Comparison of ENCODE assay signal across 9 mouse cellular contexts in the genomic region with DNA sequence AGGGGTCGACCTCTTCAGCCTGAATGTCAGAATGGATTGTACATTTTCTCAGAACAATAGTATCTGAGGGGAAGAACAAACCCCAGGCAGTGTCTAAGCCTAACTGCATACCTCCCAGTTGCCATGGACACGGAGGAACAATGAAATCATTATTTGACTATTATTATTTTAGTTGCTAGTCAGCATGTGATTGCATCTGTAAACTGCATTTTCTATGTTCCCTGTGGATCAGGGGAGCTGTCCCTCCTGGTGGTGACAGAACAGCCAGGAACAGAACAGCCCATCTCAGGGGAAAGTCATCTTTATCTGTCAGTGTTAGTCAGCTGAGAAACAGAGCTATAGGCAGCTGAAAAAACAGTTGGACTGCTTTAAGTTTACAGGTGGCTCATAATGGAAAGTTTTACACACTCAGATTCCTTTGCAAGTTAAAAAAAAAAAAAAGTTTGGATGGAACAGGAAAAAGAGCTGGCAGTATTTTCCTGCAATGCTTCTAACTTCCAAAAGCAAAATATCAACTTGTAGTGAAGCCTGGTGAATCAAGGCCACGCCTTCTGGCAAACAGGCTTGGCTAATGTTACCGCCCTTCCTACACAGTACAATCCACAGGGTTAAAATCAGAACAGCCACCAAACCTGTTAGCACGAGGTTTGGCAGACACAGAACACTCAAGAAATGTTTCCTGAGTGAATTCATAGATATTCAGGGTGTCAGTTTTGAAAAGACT. TPM values are rescaled to one million over a fixed set of nuclear protein-coding genes. Genes with fewer than 3 reads are reported as not detected.
A peak's percentile ranks its signal among the peaks of the same experiment; 100 is the strongest.
DNase-seq lines count a peak whose midpoint lies in the region; ATAC-seq and TF ChIP-seq lines count a peak whose summit lies in the region.
"Had no signal": no experiment of that assay in that cellular context is flagged by ENCODE, and none has a peak within 500 bp of the region (broad histone marks: within the 10 kb centered on the region; RNA-seq: fewer than 3 reads in every experiment).

No protein-coding gene starts in this region.

- peak; percentile 28 for DNase-seq in limb, embryonic 14.5 days (ENCODE audit: low spot score)
- no peak for DNase-seq in limb, embryonic 10.5 days (ENCODE audit: low spot score)
- DNase-seq in embryo, embryonic 9.5 days (ENCODE audit: extremely low spot score), result peak; percentile 50
- peak; percentile 13 for DNase-seq in heart, postnatal 25 days (ENCODE audit: low spot score)
- peak; percentile 20 for DNase-seq in neural tube, embryonic 11.5 days (ENCODE audit: low spot score)
- DNase-seq in MN1 (ENCODE audit: low spot score), result no peak
- DNase-seq in right cerebral cortex, postnatal 10 days (ENCODE audit: low spot score in 2 of 2), result no peak
- no peak for DNase-seq in layer of hippocampus, adult 11-12 months (ENCODE audit: low spot score)

- H3K27me3 ChIP-seq in limb, embryonic 14.5 days (ENCODE audit: control insufficient read depth, insufficient read depth, low read length), result no peaks in the 10 kb centered on the region
- H3K27me3 ChIP-seq in limb, embryonic 10.5 days (ENCODE audit: low read depth, poor library complexity, severe bottlenecking), result no peaks in the 10 kb centered on the region; the same call in 1 of the 2 replicates
- no peaks in the 10 kb centered on the region for H3K27me3 ChIP-seq in neural tube, embryonic 11.5 days (ENCODE audit: control insufficient read depth, insufficient read depth, low read length)

- no peak overlapping the region for H3K9ac ChIP-seq in limb, embryonic 14.5 days (ENCODE audit: low read depth, low read length, severe bottlenecking)
- no peak overlapping the region for H3K9ac ChIP-seq in neural tube, embryonic 11.5 days (ENCODE audit: low read length)
- H3K9ac ChIP-seq: limb, embryonic 13.5 days had no signal

- H3K27ac ChIP-seq in limb, embryonic 14.5 days (replicated peaks; ENCODE audit: low read depth, low read length), result no peak overlapping the region; the same call in 1 of the 2 replicates
- no peak overlapping the region for H3K27ac ChIP-seq in limb, embryonic 10.5 days
- no peak overlapping the region for H3K27ac ChIP-seq in neural tube, embryonic 11.5 days (ENCODE audit: low read depth, low read length)
- H3K27ac ChIP-seq: limb, embryonic 13.5 days had no signal

- ATAC-seq in limb, embryonic 14.5 days (ENCODE audit: low FRiP score, low read depth), result peak; percentile 50
- no peak for ATAC-seq in neural tube, embryonic 11.5 days (ENCODE audit: insufficient read depth, low FRiP score, low TSS enrichment)

- H3K36me3 ChIP-seq in limb, embryonic 14.5 days (ENCODE audit: control insufficient read depth, insufficient read depth, low read length), result no peaks in the 10 kb centered on the region
- no peaks in the 10 kb centered on the region for H3K36me3 ChIP-seq in limb, embryonic 10.5 days
- H3K36me3 ChIP-seq in neural tube, embryonic 11.5 days (ENCODE audit: control insufficient read depth, insufficient read depth, low read length), result no peaks in the 10 kb centered on the region
- H3K36me3 ChIP-seq: limb, embryonic 13.5 days had no signal

- intact Hi-C loops in heart, postnatal 25 days (cut with DNase I), result loop anchor here (10.0 kb wide), 2 partner anchors 195 to 495 kb away; no protein-coding TSS in a partner anchor

- no peak overlapping the region for H3K4me2 ChIP-seq in limb, embryonic 14.5 days (replicated peaks; ENCODE audit: low read depth, low read length, severe bottlenecking)
- no peak overlapping the region for H3K4me2 ChIP-seq in neural tube, embryonic 11.5 days (ENCODE audit: low read depth)
- H3K4me2 ChIP-seq: limb, embryonic 13.5 days had no signal

- peaks cover 8% of the 10 kb centered on the region; the same call in 1 of the 2 replicates for H3K4me1 ChIP-seq in limb, embryonic 14.5 days (ENCODE audit: control insufficient read depth, insufficient read depth, low read length)
- peaks cover 4% of the 10 kb centered on the region; the same call in 1 of the 2 replicates for H3K4me1 ChIP-seq in limb, embryonic 10.5 days
- H3K4me1 ChIP-seq in neural tube, embryonic 11.5 days (ENCODE audit: control insufficient read depth, insufficient read depth, low read length), result peaks cover 6% of the 10 kb centered on the region; the same call in 1 of the 2 replicates

- whole genome bisulfite sequencing in limb, embryonic 14.5 days, result 34% methylated on average over 5 of the region's 5 CpGs
- 63% methylated on average over 5 of the region's 5 CpGs for WGBS in limb, embryonic 10.5 days
- WGBS in neural tube, embryonic 11.5 days, result 22% methylated on average over 5 of the region's 5 CpGs

- H3K9me3 ChIP-seq in limb, embryonic 14.5 days (ENCODE audit: control insufficient read depth, low read length), result no peaks in the 10 kb centered on the region
- H3K9me3 ChIP-seq in limb, embryonic 10.5 days (replicated peaks), result no peaks in the 10 kb centered on the region
- no peaks in the 10 kb centered on the region for H3K9me3 ChIP-seq in neural tube, embryonic 11.5 days (ENCODE audit: control insufficient read depth, low read length)
- H3K9me3 ChIP-seq: limb, embryonic 13.5 days had no signal

- no peak overlapping the region for H3K4me3 ChIP-seq in limb, embryonic 14.5 days (replicated peaks; ENCODE audit: low read length)
- H3K4me3 ChIP-seq in limb, embryonic 10.5 days, result no peak overlapping the region
- H3K4me3 ChIP-seq in neural tube, embryonic 11.5 days (ENCODE audit: low read depth, low read length), result no peak overlapping the region
- H3K4me3 ChIP-seq: limb, embryonic 13.5 days had no signal

- TF ChIP-seq POLR2A in limb, embryonic 14.5 days (IDR thresholded peaks at IDR 0.05; ENCODE audit: borderline replicate concordance, extremely low read depth, insufficient read depth, insufficient read length), result no peak

RNA-seq across cellular contexts. Expression of a gene that starts 17.6 kb away (rescaled TPM):
- polyA plus RNA-seq in limb, embryonic 14.5 days (2012; rRNA removed), result 0.12 and 0.24 TPM in 2 replicates
- polyA plus RNA-seq in limb, embryonic 14.5 days (2014; fragmentation: Nextera tagmentation; extraction: Ambion mirVana), result 0.44 and 0.45 TPM in 2 replicates
- 1.6 and 2.1 TPM in 2 replicates for polyA plus RNA-seq in limb, embryonic 10.5 days (2016; fragmentation: Nextera tagmentation; extraction: Ambion mirVana)
- under 1 TPM; 0.08 to 0.42 TPM for total RNA-seq in heart, postnatal 25 days (2021)
- 1.3 and 1.9 TPM in 2 replicates for polyA plus RNA-seq in neural tube, embryonic 11.5 days (2014; fragmentation: Nextera tagmentation; extraction: Ambion mirVana)

RNA-seq across cellular contexts. Expression of a gene that starts 50.6 kb away (rescaled TPM):
- 28.2 and 28.4 TPM in 2 replicates for polyA plus RNA-seq in limb, embryonic 14.5 days (2012; rRNA removed)
- 51.2 and 61.5 TPM in 2 replicates for polyA plus RNA-seq in limb, embryonic 14.5 days (2014; fragmentation: Nextera tagmentation; extraction: Ambion mirVana)
- polyA plus RNA-seq in limb, embryonic 10.5 days (2016; fragmentation: Nextera tagmentation; extraction: Ambion mirVana), result 85.5 and 87.5 TPM in 2 replicates
- total RNA-seq in heart, postnatal 25 days (2021), result 10 to 100 TPM; 16.0 to 18.1 TPM
- 64.1 and 67.1 TPM in 2 replicates for polyA plus RNA-seq in neural tube, embryonic 11.5 days (2014; fragmentation: Nextera tagmentation; extraction: Ambion mirVana)

RNA-seq across cellular contexts. Expression of a gene that starts 50.6 kb away (rescaled TPM):
- 3.6 and 5.3 TPM in 2 replicates for polyA plus RNA-seq in limb, embryonic 14.5 days (2012; rRNA removed)
- 8.2 and 9.5 TPM in 2 replicates for polyA plus RNA-seq in limb, embryonic 14.5 days (2014; fragmentation: Nextera tagmentation; extraction: Ambion mirVana)
- polyA plus RNA-seq in limb, embryonic 10.5 days (2016; fragmentation: Nextera tagmentation; extraction: Ambion mirVana), result 10.6 and 12.5 TPM in 2 replicates
- 1 to 10 TPM; 4.0 to 4.4 TPM for total RNA-seq in heart, postnatal 25 days (2021)
- 5.8 and 6.2 TPM in 2 replicates for polyA plus RNA-seq in neural tube, embryonic 11.5 days (2014; fragmentation: Nextera tagmentation; extraction: Ambion mirVana)

Comparison
In these comparisons a context has a peak if more than half of its experiments do, and no peak if none do; other contexts are left out.
1. DNase-seq: peak in limb, embryonic 14.5 days (single experiment), embryo, embryonic 9.5 days (single experiment), heart, postnatal 25 days (single experiment) and neural tube, embryonic 11.5 days (single experiment); none in limb, embryonic 10.5 days (single experiment), MN1 (single experiment), right cerebral cortex, postnatal 10 days (0 of 2) and layer of hippocampus, adult 11-12 months (single experiment).